Mouse (Mus musculus): ENCODE measurements around the gene Edem1. TPM values are rescaled to one million over a fixed set of nuclear protein-coding genes. Genes with fewer than 3 reads are reported as not detected.

Gene Edem1
- polyA plus RNA-seq, 1 experiment from 2014 or later: 8.6 TPM

DNA sequence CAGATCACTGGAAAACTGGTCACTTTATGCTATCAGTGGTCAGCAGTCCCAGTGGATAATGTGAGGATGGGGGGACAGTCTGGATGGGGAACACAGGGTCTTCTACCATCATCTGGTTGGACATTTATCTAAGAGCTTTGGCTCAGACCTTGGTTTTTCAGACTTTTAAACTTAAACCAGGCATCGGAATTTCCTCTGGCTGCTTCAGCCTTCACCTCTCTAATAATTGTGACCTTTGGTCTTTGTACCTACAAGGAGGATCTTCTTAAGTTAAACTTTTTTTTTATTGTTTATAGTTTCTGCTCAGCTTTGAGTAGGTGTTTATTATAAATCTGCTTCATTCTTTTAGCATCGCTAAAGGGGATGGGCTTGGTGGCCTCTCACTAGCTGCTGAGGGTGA is 55.4 kb downstream of the Edem1 start:
- H3K4me1 ChIP-seq: no peaks in the 10 kb centered on the region
- H3K9ac ChIP-seq: no peak overlapping the region
- H3K4me3 ChIP-seq: no peak overlapping the region
- peaks cover 5% of the 10 kb centered on the region; the same call in 1 of the 2 replicates for H3K9me3 ChIP-seq (replicated peaks)
- H3K36me3 ChIP-seq (ENCODE audit: poor library complexity, severe bottlenecking): no peaks in the 10 kb centered on the region
- ATAC-seq: no peak
- H3K27me3 ChIP-seq: no peaks in the 10 kb centered on the region
- H3K4me2 ChIP-seq: no peak overlapping the region
- no peak overlapping the region for H3K27ac ChIP-seq
- WGBS: 95% methylated on average over 2 of the region's 2 CpGs

DNA sequence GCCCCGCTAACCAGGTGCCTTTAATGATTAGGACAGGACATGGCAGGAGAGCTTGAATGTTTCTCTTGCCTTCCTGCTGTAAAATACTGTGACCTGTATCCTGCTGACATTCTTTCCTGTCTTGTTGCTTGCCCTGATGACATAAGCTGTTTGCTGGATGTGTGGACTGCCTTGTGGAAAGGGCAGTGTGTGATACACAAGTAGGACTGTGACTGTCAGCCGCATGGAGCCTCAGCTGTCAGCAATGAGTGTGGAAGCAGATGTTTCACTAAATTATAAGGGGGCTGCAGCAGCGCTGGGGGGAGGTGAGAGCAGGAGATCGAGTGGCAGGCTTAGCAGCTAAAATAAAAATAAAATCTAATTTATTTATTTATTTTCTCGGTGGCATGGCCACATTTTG is 56.2 kb downstream of the Edem1 start:
- H3K4me2 ChIP-seq: no peak overlapping the region
- 77% methylated on average over 5 of the region's 5 CpGs for WGBS
- ATAC-seq: no peak
- no peak overlapping the region for H3K27ac ChIP-seq
- peaks cover 5% of the 10 kb centered on the region; the same call in 1 of the 2 replicates for H3K9me3 ChIP-seq (replicated peaks)
- no peaks in the 10 kb centered on the region for H3K4me1 ChIP-seq
- no peak overlapping the region for H3K9ac ChIP-seq
- no peak overlapping the region for H3K4me3 ChIP-seq
- H3K36me3 ChIP-seq (ENCODE audit: poor library complexity, severe bottlenecking): no peaks in the 10 kb centered on the region
- H3K27me3 ChIP-seq: no peaks in the 10 kb centered on the region

DNA sequence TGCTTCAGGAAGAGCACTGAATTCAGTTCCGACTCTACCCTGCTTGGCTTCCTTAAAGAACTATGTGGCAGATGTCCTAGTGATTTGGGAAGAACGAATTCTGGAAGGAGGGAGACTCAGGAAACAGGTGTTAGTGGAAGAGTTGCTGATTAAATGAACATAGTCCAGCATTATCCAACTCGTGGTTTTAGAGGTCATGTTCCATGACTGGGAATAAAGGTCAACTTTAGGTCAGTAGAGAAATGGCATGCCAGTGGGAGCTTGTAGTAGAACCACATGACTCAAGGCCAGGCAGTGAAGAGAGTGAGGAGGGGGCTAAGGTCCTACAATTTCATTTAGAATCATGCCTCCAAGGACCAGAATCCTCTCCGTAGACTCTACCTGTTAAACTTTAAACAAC is 57.9 kb downstream of the Edem1 start:
- Histone ChIP-seq H3K36me3 (ENCODE audit: poor library complexity, severe bottlenecking) (no peaks in the 10 kb centered on the region), H3K4me2 (no peak overlapping the region), H3K27me3 (no peaks in the 10 kb centered on the region), H3K9ac (no peak overlapping the region), H3K4me1 (no peaks in the 10 kb centered on the region), H3K9me3 (replicated peaks) (peaks cover 2% of the 10 kb centered on the region; the same call in 1 of the 2 replicates), H3K4me3 (no peak overlapping the region), H3K27ac (no peak overlapping the region)
- no peak for ATAC-seq
- 78% methylated on average over 4 of the region's 4 CpGs for WGBS

DNA sequence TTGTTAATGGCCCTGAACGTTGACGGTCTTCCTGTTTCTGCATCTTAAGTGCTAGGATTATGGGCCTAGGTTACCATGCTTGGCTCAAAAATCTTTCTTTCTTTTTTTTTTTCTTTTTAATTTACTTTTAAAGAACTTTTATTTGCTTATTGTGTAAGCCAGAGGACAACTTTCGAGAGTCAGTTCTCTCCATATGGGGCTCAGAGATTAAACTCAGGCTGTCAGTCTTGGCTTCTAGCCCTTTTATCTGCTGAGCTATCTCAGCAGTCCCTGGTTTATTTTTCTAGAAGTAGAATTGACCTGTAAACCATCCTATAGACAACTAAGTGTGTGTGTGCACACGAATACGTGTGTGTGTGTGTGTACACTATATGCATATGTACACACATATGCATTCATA is 64.1 kb downstream of the Edem1 start:
- 88% methylated on average over 5 of the region's 5 CpGs for whole genome bisulfite sequencing
- Histone ChIP-seq H3K27me3 (no peaks in the 10 kb centered on the region), H3K4me3 (no peak overlapping the region), H3K27ac (no peak overlapping the region), H3K9ac (no peak overlapping the region), H3K4me1 (no peaks in the 10 kb centered on the region), H3K9me3 (replicated peaks) (no peaks in the 10 kb centered on the region), H3K4me2 (no peak overlapping the region), H3K36me3 (ENCODE audit: poor library complexity, severe bottlenecking) (no peaks in the 10 kb centered on the region)
- ATAC-seq: no peak

DNA sequence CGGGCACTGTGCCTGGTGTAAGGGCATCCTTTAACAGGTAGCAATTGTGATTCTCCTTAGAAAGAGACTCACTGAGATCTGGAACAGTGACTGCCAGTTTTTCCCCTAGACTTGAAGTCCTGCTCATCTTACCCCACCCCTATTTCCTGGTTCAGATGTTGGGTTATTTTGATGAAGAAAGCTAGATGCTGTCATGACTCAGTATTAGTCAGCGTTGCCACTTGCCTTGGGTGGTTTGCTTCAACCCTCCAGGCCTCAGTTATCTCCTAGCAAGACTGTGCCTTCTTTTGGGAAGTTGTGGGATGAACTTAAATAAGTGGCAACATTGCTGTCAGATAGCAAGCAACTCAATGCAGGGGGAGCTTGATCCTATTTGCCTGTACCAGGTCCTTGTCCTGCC is 66.7 kb downstream of the Edem1 start:
- no peak overlapping the region for H3K4me3 ChIP-seq
- H3K27ac ChIP-seq: no peak overlapping the region
- WGBS: 83% methylated on average over 2 of the region's 2 CpGs
- H3K4me2 ChIP-seq: no peak overlapping the region
- no peak for ATAC-seq
- H3K27me3 ChIP-seq: no peaks in the 10 kb centered on the region
- no peaks in the 10 kb centered on the region for H3K4me1 ChIP-seq
- H3K9me3 ChIP-seq (replicated peaks): no peaks in the 10 kb centered on the region
- H3K36me3 ChIP-seq (ENCODE audit: poor library complexity, severe bottlenecking): no peaks in the 10 kb centered on the region
- no peak overlapping the region for H3K9ac ChIP-seq

DNA sequence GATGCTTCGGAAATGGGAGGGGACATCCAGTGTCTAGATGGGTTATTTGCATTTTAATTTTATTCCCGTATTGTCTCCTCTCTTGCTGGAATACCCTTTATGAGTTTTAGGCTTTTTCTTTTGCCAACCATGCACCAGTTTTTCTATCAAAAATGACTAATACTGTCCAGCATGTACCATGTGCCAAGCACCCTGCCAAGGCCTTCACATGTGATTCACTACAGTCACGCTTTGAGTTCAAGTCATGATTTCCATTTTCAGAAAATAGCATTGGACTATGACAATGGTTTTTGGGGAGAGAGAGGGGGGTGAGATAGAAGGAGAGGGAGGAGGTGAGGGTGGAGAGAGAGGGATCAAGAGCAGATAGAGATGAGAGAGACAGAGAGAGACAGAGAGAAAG is 67.5 kb downstream of the Edem1 start:
- H3K4me2 ChIP-seq: no peak overlapping the region
- 82% methylated on average over 3 of the region's 3 CpGs for WGBS
- no peak for ATAC-seq

DNA sequence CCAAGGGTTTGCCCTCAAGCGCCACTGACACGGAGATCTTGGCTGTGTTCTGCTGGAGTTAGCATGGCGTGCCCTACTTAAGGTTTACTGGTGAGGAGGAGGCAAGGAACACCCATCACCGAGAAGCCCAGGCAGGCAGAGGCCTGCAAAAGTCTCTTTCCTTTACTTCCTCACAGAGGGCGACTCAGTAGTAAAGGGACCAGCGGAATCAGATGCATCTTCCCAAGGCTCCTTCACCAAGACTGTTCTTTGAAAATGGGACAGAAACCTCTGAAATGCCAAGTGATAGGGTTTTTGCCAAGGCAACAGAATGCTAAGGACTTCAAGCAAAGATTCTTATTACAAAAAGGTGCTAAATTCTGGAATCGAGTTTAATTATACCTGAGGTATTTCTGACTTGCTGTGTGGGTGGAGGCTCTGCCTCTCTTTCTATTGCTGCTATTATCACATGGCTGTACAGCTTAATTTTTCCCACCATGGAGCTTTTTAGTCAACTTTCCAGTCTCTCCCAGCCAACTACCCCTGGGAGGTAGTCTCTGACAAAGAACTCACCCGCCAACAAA is 68.2 kb downstream of the Edem1 start:
- no peaks in the 10 kb centered on the region for H3K9me3 ChIP-seq (replicated peaks)
- no peak overlapping the region for H3K4me2 ChIP-seq
- no peak overlapping the region for H3K27ac ChIP-seq
- ATAC-seq: no peak
- no peaks in the 10 kb centered on the region for H3K36me3 ChIP-seq (ENCODE audit: poor library complexity, severe bottlenecking)
- WGBS: 87% methylated on average over 8 of the region's 8 CpGs
- H3K4me1 ChIP-seq: no peaks in the 10 kb centered on the region
- no peak overlapping the region for H3K9ac ChIP-seq
- no peak overlapping the region for H3K4me3 ChIP-seq
- H3K27me3 ChIP-seq: no peaks in the 10 kb centered on the region

More for the DNA sequence above, 67.5 kb downstream of the Edem1 start:
- H3K9me3 ChIP-seq (replicated peaks): no peaks in the 10 kb centered on the region
- H3K27me3 ChIP-seq: no peaks in the 10 kb centered on the region
- H3K9ac ChIP-seq: no peak overlapping the region
- no peak overlapping the region for H3K4me3 ChIP-seq
- H3K27ac ChIP-seq: no peak overlapping the region
- H3K4me1 ChIP-seq: no peaks in the 10 kb centered on the region
- H3K36me3 ChIP-seq (ENCODE audit: poor library complexity, severe bottlenecking): no peaks in the 10 kb centered on the region

DNA sequence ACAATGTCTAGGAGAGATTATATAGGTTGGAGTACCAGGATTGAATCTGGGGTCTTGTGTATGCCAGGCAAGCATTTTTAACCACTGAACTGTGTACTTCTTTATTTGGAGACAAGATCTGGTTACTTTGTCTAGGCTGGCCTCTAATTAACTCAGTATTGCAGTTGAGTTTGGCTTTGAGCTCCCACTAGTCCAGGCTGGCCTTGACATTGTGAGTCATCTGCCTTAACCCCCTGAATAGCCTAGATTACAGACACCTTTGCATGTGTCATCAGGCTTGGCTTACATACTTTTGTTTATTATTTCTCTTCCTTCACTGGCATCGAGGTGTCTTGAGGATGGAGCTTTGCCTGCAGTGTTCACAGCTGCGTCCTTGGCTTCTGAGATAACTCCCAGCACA is 70.8 kb downstream of the Edem1 start:
- no peak for ATAC-seq
- no peak overlapping the region for H3K9ac ChIP-seq
- H3K4me3 ChIP-seq: no peak overlapping the region
- H3K9me3 ChIP-seq (replicated peaks): no peaks in the 10 kb centered on the region
- H3K4me1 ChIP-seq: no peaks in the 10 kb centered on the region
- H3K36me3 ChIP-seq (ENCODE audit: poor library complexity, severe bottlenecking): no peaks in the 10 kb centered on the region
- H3K27ac ChIP-seq: no peak overlapping the region
- no peaks in the 10 kb centered on the region for H3K27me3 ChIP-seq
- no peak overlapping the region for H3K4me2 ChIP-seq
- 75% methylated on average over 2 of the region's 2 CpGs for WGBS

DNA sequence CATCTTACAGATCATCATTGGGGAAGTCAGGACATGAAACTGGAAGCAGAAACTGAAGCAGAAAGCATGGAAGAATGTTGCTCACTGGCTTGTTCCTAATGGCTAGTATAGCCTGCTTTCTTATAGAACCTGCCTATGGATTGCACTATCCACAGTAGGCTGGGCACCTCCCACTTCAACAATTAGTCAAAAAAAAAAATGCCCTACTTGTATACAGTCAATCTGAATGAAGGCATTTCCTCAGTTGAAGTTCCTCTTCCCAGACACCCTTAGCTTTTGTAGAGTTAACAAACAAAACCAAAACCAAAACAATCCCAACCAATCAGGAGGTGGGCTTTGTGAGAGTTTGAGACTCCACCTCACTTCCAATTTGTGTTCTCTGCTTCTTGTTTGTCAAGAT is 73.7 kb downstream of the Edem1 start:
- Histone ChIP-seq H3K27ac (no peak overlapping the region), H3K9ac (no peak overlapping the region), H3K36me3 (ENCODE audit: poor library complexity, severe bottlenecking) (no peaks in the 10 kb centered on the region), H3K4me2 (no peak overlapping the region), H3K4me1 (no peaks in the 10 kb centered on the region), H3K9me3 (replicated peaks) (no peaks in the 10 kb centered on the region), H3K27me3 (no peaks in the 10 kb centered on the region), H3K4me3 (no peak overlapping the region)
- ATAC-seq: no peak

DNA sequence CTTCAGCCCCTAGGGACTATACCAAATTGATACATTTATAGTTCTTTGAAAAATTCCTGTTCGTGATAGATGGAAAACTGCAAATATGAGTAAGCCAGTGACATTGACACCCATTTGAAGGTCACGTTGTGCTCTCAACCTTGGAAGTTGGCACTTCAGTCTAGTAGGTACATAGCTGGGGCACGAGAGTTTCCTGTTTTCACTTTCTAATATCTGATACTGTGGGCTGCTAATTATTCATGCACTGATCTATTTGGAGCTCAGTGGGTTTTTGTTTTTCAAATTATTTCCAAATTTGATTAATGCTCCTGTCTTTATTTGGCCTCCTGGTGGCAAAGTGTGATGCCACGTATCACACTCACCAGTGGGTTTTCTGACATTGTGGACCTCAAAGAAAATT is 74.8 kb downstream of the Edem1 start:
- no peak overlapping the region for H3K9ac ChIP-seq
- no peaks in the 10 kb centered on the region for H3K9me3 ChIP-seq (replicated peaks)
- H3K36me3 ChIP-seq (ENCODE audit: poor library complexity, severe bottlenecking): no peaks in the 10 kb centered on the region
- no peaks in the 10 kb centered on the region for H3K27me3 ChIP-seq
- ATAC-seq: no peak
- no peak overlapping the region for H3K4me2 ChIP-seq
- H3K27ac ChIP-seq: no peak overlapping the region
- 88% methylated on average over 4 of the region's 4 CpGs for WGBS
- no peaks in the 10 kb centered on the region for H3K4me1 ChIP-seq
- no peak overlapping the region for H3K4me3 ChIP-seq

DNA sequence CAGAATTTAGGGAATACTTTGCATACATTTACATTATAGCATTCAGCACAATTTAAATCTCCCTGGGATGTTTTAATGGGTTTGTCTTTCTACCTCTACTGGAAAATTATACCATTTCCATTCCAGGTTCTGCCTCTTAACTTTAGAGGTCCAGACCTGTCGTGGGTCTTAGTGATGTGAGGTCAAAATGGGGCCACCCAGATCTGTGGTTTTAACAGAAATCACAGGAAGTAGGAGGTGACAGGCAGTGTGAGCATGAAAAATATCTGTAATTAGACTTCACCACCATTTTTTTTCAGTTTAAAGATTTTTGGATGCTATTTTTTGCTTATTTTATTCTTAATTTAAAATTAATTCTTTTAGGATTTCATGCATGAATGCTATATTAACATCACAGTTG is 78.1 kb downstream of the Edem1 start:
- Histone ChIP-seq H3K27ac (no peak overlapping the region), H3K9ac (no peak overlapping the region), H3K36me3 (ENCODE audit: poor library complexity, severe bottlenecking) (no peaks in the 10 kb centered on the region), H3K4me2 (no peak overlapping the region), H3K4me3 (no peak overlapping the region), H3K9me3 (replicated peaks) (no peaks in the 10 kb centered on the region), H3K27me3 (no peaks in the 10 kb centered on the region), H3K4me1 (peaks cover 7% of the 10 kb centered on the region)
- WGBS: 70% methylated on average over 1 of the region's 1 CpGs
- ATAC-seq: no peak
